7 mouse cellular contexts compared by ENCODE assay signal in genomic region chr15:102106754-102107456, GRCm38 (mm10). TPM values are rescaled to one million over a fixed set of nuclear protein-coding genes. Genes with fewer than 3 reads are reported as not detected.
DNase-seq lines count a peak whose midpoint lies in the region; ATAC-seq and TF ChIP-seq lines count a peak whose summit lies in the region.

No protein-coding gene starts in this region.

- H3K4me1 ChIP-seq in testis, adult 2 months (ENCODE audit: control insufficient read depth, insufficient read depth, low read length): peaks cover 12% of the 10 kb centered on the region
- peaks cover 8% of the 10 kb centered on the region for H3K4me1 ChIP-seq in cortical plate, adult 2 months (ENCODE audit: control insufficient read depth, insufficient read depth, low read length)
- H3K4me1 ChIP-seq in heart, embryonic 16.5 days (ENCODE audit: control insufficient read depth, insufficient read depth, low read length): peaks cover 71% of the 10 kb centered on the region
- peaks cover 55% of the 10 kb centered on the region for H3K4me1 ChIP-seq in liver, embryonic 12.5 days
- peaks cover 55% of the 10 kb centered on the region for H3K4me1 ChIP-seq in stomach, embryonic 14.5 days (ENCODE audit: control insufficient read depth, insufficient read depth, low read length)

- TF ChIP-seq POLR2A in testis, adult 2 months (IDR thresholded peaks at IDR 0.05; ENCODE audit: control insufficient read depth, low read depth, low read length): no peak
- no peak for TF ChIP-seq POLR2A in cortical plate, adult 2 months (IDR thresholded peaks at IDR 0.05; ENCODE audit: extremely low read depth, insufficient read depth, low read length)

- H3K4me2 ChIP-seq in heart, embryonic 16.5 days (ENCODE audit: low read depth, low read length): peak overlapping the region; percentile 42
- H3K4me2 ChIP-seq in liver, embryonic 12.5 days: peak overlapping the region; percentile 71
- H3K4me2 ChIP-seq in stomach, embryonic 14.5 days (replicated peaks; ENCODE audit: low read depth, low read length): peak overlapping the region; percentile 25

- 26% methylated on average over 38 of the region's 38 CpGs for WGBS in heart, embryonic 16.5 days
- WGBS in liver, embryonic 12.5 days (ENCODE audit: insufficient replicate concordance): 23% methylated on average over 38 of the region's 38 CpGs
- 25% methylated on average over 38 of the region's 38 CpGs for WGBS in stomach, embryonic 14.5 days

- H3K27me3 ChIP-seq in testis, adult 2 months (ENCODE audit: control insufficient read depth, insufficient read depth, low read length): no peaks in the 10 kb centered on the region
- no peaks in the 10 kb centered on the region for H3K27me3 ChIP-seq in heart, embryonic 16.5 days (ENCODE audit: control insufficient read depth, insufficient read depth, low read length)
- H3K27me3 ChIP-seq in liver, embryonic 12.5 days (replicated peaks): peaks cover 70% of the 10 kb centered on the region
- H3K27me3 ChIP-seq in stomach, embryonic 14.5 days (ENCODE audit: control insufficient read depth, insufficient read depth, low read length): no peaks in the 10 kb centered on the region

- TF ChIP-seq CTCF in testis, adult 2 months (IDR thresholded peaks at IDR 0.05; ENCODE audit: control insufficient read depth, insufficient read depth, insufficient replicate concordance, low read depth, low read length): no peak
- TF ChIP-seq CTCF in cortical plate, adult 2 months (IDR thresholded peaks at IDR 0.05; ENCODE audit: extremely low read depth, insufficient read depth, low read length): no peak

- H3K9ac ChIP-seq in heart, embryonic 16.5 days (ENCODE audit: low read length): no peak overlapping the region
- peak overlapping the region; percentile 29; the same call in 1 of the 2 replicates for H3K9ac ChIP-seq in liver, embryonic 12.5 days
- no peak overlapping the region for H3K9ac ChIP-seq in stomach, embryonic 14.5 days (replicated peaks; ENCODE audit: low read depth, low read length)

- H3K9me3 ChIP-seq in heart, embryonic 16.5 days (replicated peaks; ENCODE audit: control insufficient read depth, low read length): no peaks in the 10 kb centered on the region
- H3K9me3 ChIP-seq in liver, embryonic 12.5 days (replicated peaks): no peaks in the 10 kb centered on the region
- no peaks in the 10 kb centered on the region for H3K9me3 ChIP-seq in stomach, embryonic 14.5 days (ENCODE audit: control insufficient read depth, low read depth, low read length)

- ATAC-seq in heart, embryonic 16.5 days (replicated peaks; ENCODE audit: extremely low read depth, insufficient read depth, low FRiP score): no peak
- peak; percentile 6; the same call in 1 of the 2 replicates for ATAC-seq in liver, embryonic 12.5 days
- no peak for ATAC-seq in stomach, embryonic 14.5 days (ENCODE audit: insufficient number of reproducible peaks, insufficient read depth, low FRiP score, low read depth)

- no peak overlapping the region for H3K27ac ChIP-seq in testis, adult 2 months (ENCODE audit: control insufficient read depth, insufficient read depth, low read depth, low read length)
- no peak overlapping the region for H3K27ac ChIP-seq in cortical plate, adult 2 months (ENCODE audit: insufficient read depth, low read length)
- no peak overlapping the region for H3K27ac ChIP-seq in heart, embryonic 16.5 days (ENCODE audit: low read length)
- no peak overlapping the region for H3K27ac ChIP-seq in liver, embryonic 12.5 days
- H3K27ac ChIP-seq in stomach, embryonic 14.5 days (ENCODE audit: low read length): no peak overlapping the region

- H3K36me3 ChIP-seq in testis, adult 2 months (ENCODE audit: control insufficient read depth, insufficient read depth, low read length): no peaks in the 10 kb centered on the region
- peaks cover 24% of the 10 kb centered on the region for H3K36me3 ChIP-seq in heart, embryonic 16.5 days (ENCODE audit: control insufficient read depth, insufficient read depth)
- H3K36me3 ChIP-seq in liver, embryonic 12.5 days: peaks cover 15% of the 10 kb centered on the region; the same call in 1 of the 2 replicates
- H3K36me3 ChIP-seq in stomach, embryonic 14.5 days (ENCODE audit: control insufficient read depth, insufficient read depth, low read length): peaks cover 51% of the 10 kb centered on the region

- no peak for DNase-seq in testis, postnatal 10 days (ENCODE audit: low spot score)
- no peak for DNase-seq in T-cell, adult 2 months (ENCODE audit: low spot score)

- peak overlapping the region; percentile 39 for H3K4me3 ChIP-seq in testis, adult 2 months (ENCODE audit: control insufficient read depth, low read depth, low read length)
- H3K4me3 ChIP-seq in cortical plate, adult 2 months (ENCODE audit: insufficient read depth, low read length): peak overlapping the region; percentile 30
- H3K4me3 ChIP-seq in heart, embryonic 16.5 days (ENCODE audit: low read length): peak overlapping the region; percentile 5; the same call in 1 of the 2 replicates
- H3K4me3 ChIP-seq in liver, embryonic 12.5 days: peak overlapping the region; percentile 43
- H3K4me3 ChIP-seq in stomach, embryonic 14.5 days (ENCODE audit: low read depth, low read length): 0 out of 2 replicates have a peak overlapping the region, but pooled peaks have one; percentile 1

RNA-seq across cellular contexts. Expression of gene Tns2, which starts 6.7 kb away (rescaled TPM):
- 6.5 and 6.9 TPM in 2 replicates for polyA plus RNA-seq in testis, adult 2 months (2012; rRNA removed)
- polyA plus RNA-seq in cortical plate, adult 2 months (2012; rRNA removed): 19.4 and 20.5 TPM in 2 replicates
- 33.2 and 35.1 TPM in 2 replicates for polyA plus RNA-seq in heart, embryonic 16.5 days (2015; fragmentation: Nextera tagmentation; extraction: Ambion mirVana)
- polyA plus RNA-seq in liver, embryonic 12.5 days (2016; fragmentation: Nextera tagmentation; extraction: Ambion mirVana): 6.4 and 9.2 TPM in 2 replicates
- 42.6 and 48.5 TPM in 2 replicates for polyA plus RNA-seq in stomach, embryonic 14.5 days (2014; fragmentation: Nextera tagmentation; extraction: Ambion mirVana)

RNA-seq across cellular contexts. Expression of gene Spryd3, which starts 29.1 kb away (rescaled TPM):
- polyA plus RNA-seq in testis, adult 2 months (2012; rRNA removed): 42.1 and 46.6 TPM in 2 replicates
- polyA plus RNA-seq in cortical plate, adult 2 months (2012; rRNA removed): 152 and 156 TPM in 2 replicates
- 19.8 and 21.8 TPM in 2 replicates for polyA plus RNA-seq in heart, embryonic 16.5 days (2015; fragmentation: Nextera tagmentation; extraction: Ambion mirVana)
- polyA plus RNA-seq in liver, embryonic 12.5 days (2016; fragmentation: Nextera tagmentation; extraction: Ambion mirVana): 14.9 and 15.0 TPM in 2 replicates
- polyA plus RNA-seq in stomach, embryonic 14.5 days (2014; fragmentation: Nextera tagmentation; extraction: Ambion mirVana): 15.2 and 16.7 TPM in 2 replicates

RNA-seq across cellular contexts. Expression of gene Eif4b, which starts 33.3 kb away (rescaled TPM):
- polyA plus RNA-seq in testis, adult 2 months (2012; rRNA removed): 75.6 and 75.9 TPM in 2 replicates
- 100 and 107 TPM in 2 replicates for polyA plus RNA-seq in cortical plate, adult 2 months (2012; rRNA removed)
- polyA plus RNA-seq in heart, embryonic 16.5 days (2015; fragmentation: Nextera tagmentation; extraction: Ambion mirVana): 71.5 and 75.0 TPM in 2 replicates
- polyA plus RNA-seq in liver, embryonic 12.5 days (2016; fragmentation: Nextera tagmentation; extraction: Ambion mirVana): 91.7 and 91.8 TPM in 2 replicates
- polyA plus RNA-seq in stomach, embryonic 14.5 days (2014; fragmentation: Nextera tagmentation; extraction: Ambion mirVana): 129 and 134 TPM in 2 replicates

RNA-seq across cellular contexts. Expression of gene Igfbp6, which starts 37.3 kb away (rescaled TPM):
- 25.5 and 27.3 TPM in 2 replicates for polyA plus RNA-seq in testis, adult 2 months (2012; rRNA removed)
- polyA plus RNA-seq in cortical plate, adult 2 months (2012; rRNA removed): 69.5 and 71.7 TPM in 2 replicates
- polyA plus RNA-seq in heart, embryonic 16.5 days (2015; fragmentation: Nextera tagmentation; extraction: Ambion mirVana): 11.9 and 15.0 TPM in 2 replicates
- polyA plus RNA-seq in liver, embryonic 12.5 days (2016; fragmentation: Nextera tagmentation; extraction: Ambion mirVana): 0.72 and 1.1 TPM in 2 replicates
- 12.4 and 13.1 TPM in 2 replicates for polyA plus RNA-seq in stomach, embryonic 14.5 days (2014; fragmentation: Nextera tagmentation; extraction: Ambion mirVana)

RNA-seq across cellular contexts. Expression of gene Soat2, which starts 43.4 kb away (rescaled TPM):
- 0.12 and 0.14 TPM in 2 replicates for polyA plus RNA-seq in testis, adult 2 months (2012; rRNA removed)
- polyA plus RNA-seq in cortical plate, adult 2 months (2012; rRNA removed): 0.17 and 0.28 TPM in 2 replicates
- 0.24 and 0.42 TPM in 2 replicates for polyA plus RNA-seq in heart, embryonic 16.5 days (2015; fragmentation: Nextera tagmentation; extraction: Ambion mirVana)
- polyA plus RNA-seq in liver, embryonic 12.5 days (2016; fragmentation: Nextera tagmentation; extraction: Ambion mirVana): 28.3 and 29.8 TPM in 2 replicates
- polyA plus RNA-seq in stomach, embryonic 14.5 days (2014; fragmentation: Nextera tagmentation; extraction: Ambion mirVana): 2.1 and 2.2 TPM in 2 replicates
